Mouse (Mus musculus) testis, adult 2 months (tissue): ENCODE data around the gene Synm.

ENCODE experiments used
- CTCF ChIP-seq: fragments of 200-500 bp; IDR thresholded peaks from 2 replicates; pipeline ENCODE4 v1.5.1; 2012; ENCODE audit warnings: low read depth, mild to moderate bottlenecking, inconsistent platforms, low read length, moderate library complexity; ENCODE audit not compliant: control insufficient read depth, insufficient read depth, insufficient replicate concordance
- POLR2A ChIP-seq: fragments of 200-500 bp; IDR thresholded peaks from 2 replicates; pipeline ENCODE4 v1.6.1; 2012; ENCODE audit warnings: low read depth, mild to moderate bottlenecking, inconsistent platforms, low read length, moderate library complexity; ENCODE audit not compliant: control insufficient read depth

GRCm38 (mm10) chr7:67713820-67714510, 45.6 kb downstream of the Synm start:
- TF ChIP-seq POLR2A (no peak), CTCF (no peak)
